Mouse (Mus musculus) olfactory bulb, adult 2 months (tissue): ENCODE measurements around the gene Rnf111. TPM values are rescaled to one million over a fixed set of nuclear protein-coding genes. Genes with fewer than 3 reads are reported as not detected.
A peak's percentile ranks its signal among the peaks of the same experiment; 100 is the strongest.
"Not testable (repeated sequence)": the region's sequence is repeated elsewhere in the genome, so short reads cannot be mapped to it uniquely, and the experiment has no call there.

Experiments
- H3K27ac ChIP-seq: fragments of 200-500 bp; 2 replicates; pipeline ENCODE4 v1.5.1; 2012; ENCODE audit warnings: low read depth, low read length; ENCODE audit not compliant: insufficient read depth
- H3K4me1 ChIP-seq: fragments of 200-500 bp; 2 replicates; pipeline ENCODE4 v1.6.1; 2012; ENCODE audit warnings: low read length; ENCODE audit not compliant: control insufficient read depth, insufficient read depth
- H3K4me3 ChIP-seq: fragments of 200-500 bp; 2 replicates; pipeline ENCODE4 v1.5.1; 2012; ENCODE audit warnings: mild to moderate bottlenecking, low read depth, low read length, moderate library complexity; ENCODE audit not compliant: insufficient read depth
- CTCF ChIP-seq: fragments of 200-500 bp; IDR thresholded peaks from 2 replicates; pipeline ENCODE4 v1.5.1; 2012; ENCODE audit warnings: low read depth, mild to moderate bottlenecking, low read length, moderate library complexity; ENCODE audit not compliant: insufficient read depth
- POLR2A ChIP-seq: fragments of 200-500 bp; IDR thresholded peaks from 2 replicates; pipeline ENCODE4 v1.6.1; 2012; ENCODE audit warnings: mild to moderate bottlenecking, low read depth, low read length, moderate library complexity; ENCODE audit not compliant: insufficient read depth
- WGBS: fragments of 180-500 bp; shearing (Covaris S2); methylation state at CpG from one replicate; pipeline ENCODE4 v1.1.7; 2018; 5-methylcytosine and 5-hydroxymethylcytosine counted together
- polyA plus RNA-seq: library from polyadenylated mRNA; stranded (reverse); fragments of >200 nt; gene quantifications from 2 replicates; pipeline ENCODE4 v1.2.4, GENCODE M21; 2012; ENCODE audit warnings: low replicate concordance; ENCODE audit not compliant: missing spikeins, insufficient read depth, insufficient read length

Gene Rnf111
- polyA plus RNA-seq, 1 experiment: not detected

- Histone ChIP-seq H3K27ac (no peak overlapping the region), H3K4me1 (0 out of 2 replicates have a peak, but pooled peaks cover 3% of the 10 kb centered on the region), H3K4me3 (no peak overlapping the region)
- 65% methylated on average over 9 of the region's 9 CpGs for WGBS
- TF ChIP-seq CTCF (no peak), POLR2A (no peak)
Observed at GRCm38 (mm10) chr9:70475777-70476270, 27.7 kb downstream of the Rnf111 start.

- 90% methylated on average over 1 of the region's 1 CpGs for WGBS
- TF ChIP-seq CTCF (no peak), POLR2A (no peak)
- H3K4me3 ChIP-seq: no peak overlapping the region
- 0 out of 2 replicates have a peak, but pooled peaks cover 3% of the 10 kb centered on the region for H3K4me1 ChIP-seq
- H3K27ac ChIP-seq: no peak overlapping the region
Observed at GRCm38 (mm10) chr9:70473400-70473799, 30.1 kb downstream of the Rnf111 start.

- H3K4me3 ChIP-seq, H3K4me1 ChIP-seq, H3K27ac ChIP-seq: not testable (repeated sequence)
- 97% methylated on average over 13 of the region's 13 CpGs for WGBS
Observed at GRCm38 (mm10) chr9:70463091-70463490, 40.4 kb downstream of the Rnf111 start.

- H3K27ac ChIP-seq: no peak overlapping the region
- H3K4me3 ChIP-seq: no peak overlapping the region
- H3K4me1 ChIP-seq: 0 out of 2 replicates have a peak, but pooled peaks cover 2% of the 10 kb centered on the region
- TF ChIP-seq POLR2A: no peak
- TF ChIP-seq CTCF: no peak
- WGBS: 89% methylated on average over 2 of the region's 2 CpGs
Observed at GRCm38 (mm10) chr9:70452371-70452770, 51.2 kb downstream of the Rnf111 start.

- 87% methylated on average over 5 of the region's 5 CpGs for WGBS
- Histone ChIP-seq H3K27ac (no peak overlapping the region), H3K4me1 (0 out of 2 replicates have a peak, but pooled peaks cover 2% of the 10 kb centered on the region), H3K4me3 (no peak overlapping the region)
- TF ChIP-seq POLR2A: no peak
- no peak for TF ChIP-seq CTCF
Observed at GRCm38 (mm10) chr9:70449072-70449471, 54.5 kb downstream of the Rnf111 start.

GRCm38 (mm10) chr9:70439959-70440358 lies 63.6 kb downstream of the Rnf111 start:
- 81% methylated on average over 4 of the region's 4 CpGs for WGBS

GRCm38 (mm10) chr9:70422661-70423060 lies 80.9 kb downstream of the Rnf111 start:
- 89% methylated on average over 2 of the region's 2 CpGs for WGBS
- Histone ChIP-seq H3K27ac (no peak overlapping the region), H3K4me3 (no peak overlapping the region), H3K4me1 (peaks cover 4% of the 10 kb centered on the region)
- TF ChIP-seq POLR2A: no peak
- no peak for TF ChIP-seq CTCF

More at GRCm38 (mm10) chr9:70439959-70440358, 63.6 kb downstream of the Rnf111 start:
- H3K4me3 ChIP-seq: no peak overlapping the region
- H3K4me1 ChIP-seq: peaks cover 3% of the 10 kb centered on the region; the same call in 1 of the 2 replicates
- TF ChIP-seq POLR2A (no peak), CTCF (no peak)
- H3K27ac ChIP-seq: no peak overlapping the region

- H3K4me1 ChIP-seq: peaks cover 4% of the 10 kb centered on the region
- no peak for TF ChIP-seq CTCF
- no peak for TF ChIP-seq POLR2A
- H3K4me3 ChIP-seq: peak within 1 kb of the TSS; percentile 35
- no peak within 1 kb of the TSS for H3K27ac ChIP-seq
- 4% methylated on average over 45 of the region's 45 CpGs for WGBS
Observed at GRCm38 (mm10) chr9:70421257-70422056, 82.1 kb downstream of the Rnf111 start, which contains the start of gene Ccnb2. Gene Ccnb2 (minus strand): TSS chr9:70421547.

- TF ChIP-seq POLR2A (no peak), CTCF (no peak)
- H3K27ac ChIP-seq: no peak overlapping the region
- 80% methylated on average over 3 of the region's 3 CpGs for WGBS
- peaks cover 4% of the 10 kb centered on the region for H3K4me1 ChIP-seq
- no peak overlapping the region for H3K4me3 ChIP-seq
Observed at GRCm38 (mm10) chr9:70416412-70416811, 87.1 kb downstream of the Rnf111 start.
